18 mouse cellular contexts compared by ENCODE assay signal in genomic region chr14:102878572-102878971, GRCm38 (mm10).
"Had no signal": no experiment of that assay in that cellular context is flagged by ENCODE, and none has a peak within 500 bp of the region (broad histone marks: within the 10 kb centered on the region; RNA-seq: fewer than 3 reads in every experiment).

No protein-coding gene starts in this region.

- H3K4me2 ChIP-seq: lung, embryonic 14.5 days; midbrain, embryonic 12.5 days; neural tube, embryonic 13.5 days; neural tube, embryonic 15.5 days had no signal

- ATAC-seq: midbrain, embryonic 16.5 days had no signal

- H3K27ac ChIP-seq: midbrain, embryonic 10.5 days; midbrain, embryonic 12.5 days; neural tube, embryonic 13.5 days; neural tube, embryonic 15.5 days had no signal

- H3K9me3 ChIP-seq: midbrain, embryonic 10.5 days; midbrain, embryonic 12.5 days; neural tube, embryonic 13.5 days; neural tube, embryonic 15.5 days had no signal

- DNase-seq: lung, adult 18-20 months; lung, postnatal 4 days; midbrain, embryonic 14.5 days; retina, postnatal 1 day; right cerebral cortex, adult 18-20 months; right cerebral cortex, postnatal 14 days; right cerebral cortex, postnatal 4 days; spleen, adult 18-20 months; thymus, adult 18-20 months; thymus, postnatal 14 days; thymus, postnatal 36 days had no signal

- H3K27me3 ChIP-seq: midbrain, embryonic 12.5 days; neural tube, embryonic 13.5 days; neural tube, embryonic 15.5 days had no signal

- H3K36me3 ChIP-seq: midbrain, embryonic 10.5 days; midbrain, embryonic 12.5 days; neural tube, embryonic 13.5 days; neural tube, embryonic 15.5 days had no signal

- H3K4me3 ChIP-seq: midbrain, embryonic 10.5 days; midbrain, embryonic 12.5 days; myocyte; neural tube, embryonic 13.5 days; neural tube, embryonic 15.5 days had no signal

- H3K9ac ChIP-seq: lung, embryonic 14.5 days; midbrain, embryonic 12.5 days; neural tube, embryonic 13.5 days; neural tube, embryonic 15.5 days had no signal

- H3K4me1 ChIP-seq: midbrain, embryonic 10.5 days; midbrain, embryonic 12.5 days had no signal
